Mouse (Mus musculus) ovary, postnatal 36 days (tissue): ENCODE results near the gene Nrm.

ENCODE experiments used
- DNase-seq: peaks from one replicate; pipeline ENCODE4 v3.0.0; 2022; ENCODE audit warnings: low spot score, mixed read lengths

The Nrm gene

GRCm38 (mm10) chr17:35905587-35905986 lies 44.5 kb downstream of the Nrm start:
- no peak for DNase-seq

GRCm38 (mm10) chr17:35907609-35908008 lies 46.5 kb downstream of the Nrm start:
- no peak for DNase-seq

GRCm38 (mm10) chr17:35909186-35909918 lies 48.2 kb downstream of the Nrm start:
- DNase-seq, result no peak

GRCm38 (mm10) chr17:35909919-35910369 lies 48.8 kb downstream of the Nrm start, which contains the start of gene Atat1:
Gene Atat1 (minus strand): TSS chr17:35910075.
- peak; percentile 93 for DNase-seq

GRCm38 (mm10) chr17:35914975-35915374 lies 53.9 kb downstream of the Nrm start:
- DNase-seq, result no peak
